Mouse (Mus musculus): Measurements from ENCODE around the gene Arl6ip6. TPM values are rescaled to one million over a fixed set of nuclear protein-coding genes. Genes with fewer than 3 reads are reported as not detected.

Gene Arl6ip6
- polyA plus RNA-seq, 1 experiment from 2014 or later, result 49.8 TPM

GRCm38 (mm10) chr2:53204373-53205274, 13.1 kb downstream of the Arl6ip6 start:
- Histone ChIP-seq H3K4me1 (replicated peaks) (no peaks in the 10 kb centered on the region), H3K36me3 (0 out of 2 replicates have a peak, but pooled peaks cover 11% of the 10 kb centered on the region), H3K9me3 (no peaks in the 10 kb centered on the region), H3K9ac (replicated peaks) (no peak overlapping the region), H3K27me3 (no peaks in the 10 kb centered on the region), H3K4me3 (replicated peaks) (no peak overlapping the region), H3K27ac (no peak overlapping the region), H3K4me2 (replicated peaks) (no peak overlapping the region)
- WGBS, result 78% methylated on average over 5 of the region's 5 CpGs
- ATAC-seq, result peak; percentile 77

- H3K9me3 ChIP-seq, result no peaks in the 10 kb centered on the region
- H3K9ac ChIP-seq (replicated peaks), result no peak overlapping the region
- H3K27me3 ChIP-seq, result no peaks in the 10 kb centered on the region
- H3K4me2 ChIP-seq (replicated peaks), result no peak overlapping the region
- peaks cover 11% of the 10 kb centered on the region for H3K36me3 ChIP-seq
- ATAC-seq, result no peak
- no peak overlapping the region for H3K27ac ChIP-seq
- H3K4me1 ChIP-seq (replicated peaks), result no peaks in the 10 kb centered on the region
- no peak overlapping the region for H3K4me3 ChIP-seq (replicated peaks)
Observed at GRCm38 (mm10) chr2:53206749-53207148, 15.2 kb downstream of the Arl6ip6 start.

- no peaks in the 10 kb centered on the region for H3K9me3 ChIP-seq
Observed at GRCm38 (mm10) chr2:53213493-53213892, 22.0 kb downstream of the Arl6ip6 start.

GRCm38 (mm10) chr2:53222242-53222641, 30.7 kb downstream of the Arl6ip6 start:
- Histone ChIP-seq H3K9ac (replicated peaks) (no peak overlapping the region), H3K27ac (no peak overlapping the region), H3K4me1 (replicated peaks) (no peaks in the 10 kb centered on the region), H3K27me3 (no peaks in the 10 kb centered on the region), H3K4me3 (replicated peaks) (no peak overlapping the region), H3K4me2 (replicated peaks) (no peak overlapping the region), H3K36me3 (peaks cover 11% of the 10 kb centered on the region), H3K9me3 (peaks cover 7% of the 10 kb centered on the region)
- no peak for ATAC-seq
- WGBS, result 97% methylated on average over 5 of the region's 5 CpGs

More at GRCm38 (mm10) chr2:53213493-53213892, 22.0 kb downstream of the Arl6ip6 start:
- Histone ChIP-seq H3K27ac (no peak overlapping the region), H3K9ac (replicated peaks) (no peak overlapping the region), H3K4me2 (replicated peaks) (no peak overlapping the region), H3K4me1 (replicated peaks) (no peaks in the 10 kb centered on the region), H3K36me3 (peaks cover 44% of the 10 kb centered on the region), H3K4me3 (replicated peaks) (no peak overlapping the region), H3K27me3 (no peaks in the 10 kb centered on the region)
- no peak for ATAC-seq
- WGBS, result 98% methylated on average over 1 of the region's 1 CpGs

- H3K4me1 ChIP-seq (replicated peaks), result no peaks in the 10 kb centered on the region
- WGBS, result 67% methylated on average over 2 of the region's 2 CpGs
- no peaks in the 10 kb centered on the region for H3K36me3 ChIP-seq
- H3K9me3 ChIP-seq, result no peaks in the 10 kb centered on the region
- H3K27ac ChIP-seq, result no peak overlapping the region
- H3K9ac ChIP-seq (replicated peaks), result no peak overlapping the region
- H3K4me2 ChIP-seq (replicated peaks), result no peak overlapping the region
- no peak overlapping the region for H3K4me3 ChIP-seq (replicated peaks)
- no peaks in the 10 kb centered on the region for H3K27me3 ChIP-seq
- no peak for ATAC-seq
Observed at GRCm38 (mm10) chr2:53256982-53257381, 65.5 kb downstream of the Arl6ip6 start.

Other genes with a start within 250 kb of the Arl6ip6 start
- gene Prpf40a, start 442 bp upstream of the Arl6ip6 start, polyA plus RNA-seq (2015; fragmentation: Nextera tagmentation; extraction: Ambion mirVana), result 152 and 154 TPM in 2 replicates